Mouse (Mus musculus) small intestine, adult 2 months (tissue): ENCODE measurements around the gene 4930426L09Rik. TPM values are rescaled to one million over a fixed set of nuclear protein-coding genes. Genes with fewer than 3 reads are reported as not detected.

Experiments used
- H3K27ac ChIP-seq: fragments of 200-500 bp; 2 replicates; pipeline ENCODE4 v1.5.1; 2012; ENCODE audit warnings: low read depth, low read length, control low read depth, inconsistent platforms; ENCODE audit not compliant: insufficient read depth
- H3K27me3 ChIP-seq: fragments of 200-500 bp; 2 replicates; pipeline ENCODE4 v1.6.1; 2012; ENCODE audit warnings: mild to moderate bottlenecking, moderate library complexity, low read length, inconsistent platforms; ENCODE audit not compliant: control insufficient read depth, insufficient read depth
- H3K36me3 ChIP-seq: fragments of 200-500 bp; 2 replicates; pipeline ENCODE4 v1.6.1; 2012; ENCODE audit warnings: mild to moderate bottlenecking, low read length, control low read depth, inconsistent platforms; ENCODE audit not compliant: control insufficient read depth, insufficient read depth
- H3K4me1 ChIP-seq: fragments of 200-500 bp; 2 replicates; pipeline ENCODE4 v1.6.1; 2012; ENCODE audit warnings: low read length, inconsistent platforms, mixed read lengths; ENCODE audit not compliant: control insufficient read depth, insufficient read depth, insufficient read length
- H3K4me3 ChIP-seq: fragments of 200-500 bp; 2 replicates; pipeline ENCODE4 v1.5.1; 2012; ENCODE audit warnings: low read depth, mild to moderate bottlenecking, control low read depth, inconsistent platforms, low read length, moderate library complexity
- CTCF ChIP-seq: fragments of 200-500 bp; IDR thresholded peaks from 2 replicates; pipeline ENCODE4 v1.5.1; 2012; ENCODE audit warnings: low read depth, mild to moderate bottlenecking, control low read depth, inconsistent platforms, low read length, moderate library complexity, mixed read lengths; ENCODE audit not compliant: insufficient replicate concordance, insufficient read length; ENCODE audit errors: extremely low read depth
- POLR2A ChIP-seq: fragments of 200-500 bp; IDR thresholded peaks from 2 replicates; pipeline ENCODE4 v1.6.1; 2012; ENCODE audit warnings: low read depth, mild to moderate bottlenecking, control low read depth, inconsistent platforms, low read length, moderate library complexity
- WGBS: fragments of 180-500 bp; shearing (Covaris S2); methylation state at CpG from one replicate; pipeline ENCODE4 v1.1.7; 2018; 5-methylcytosine and 5-hydroxymethylcytosine counted together
- polyA plus RNA-seq: library from polyadenylated mRNA; depleted of rRNA; stranded (reverse); fragments of >200 nt; gene quantifications from 2 replicates; pipeline ENCODE4 v1.2.3, GENCODE M21; 2012

The 4930426L09Rik gene
- polyA plus RNA-seq, 1 experiment, result 0.20 TPM

- TF ChIP-seq CTCF, result no peak
- TF ChIP-seq POLR2A, result no peak
- WGBS, result 78% methylated on average over 13 of the region's 13 CpGs
- H3K27ac ChIP-seq, result no peak overlapping the region
Measured at GRCm38 (mm10) chr2:18963286-18964040, 34.7 kb upstream of the 4930426L09Rik start.

GRCm38 (mm10) chr2:18965108-18965507 is 33.0 kb upstream of the 4930426L09Rik start:
- H3K36me3 ChIP-seq, result no peaks in the 10 kb centered on the region
- 78% methylated on average over 3 of the region's 3 CpGs for WGBS

More at GRCm38 (mm10) chr2:18963286-18964040, 34.7 kb upstream of the 4930426L09Rik start:
- no peaks in the 10 kb centered on the region for H3K27me3 ChIP-seq
- no peaks in the 10 kb centered on the region for H3K4me1 ChIP-seq
- no peak overlapping the region for H3K4me3 ChIP-seq
- H3K36me3 ChIP-seq, result no peaks in the 10 kb centered on the region

GRCm38 (mm10) chr2:18965950-18966349 is 32.2 kb upstream of the 4930426L09Rik start:
- TF ChIP-seq CTCF, result no peak
- no peak for TF ChIP-seq POLR2A
- Histone ChIP-seq H3K27ac (no peak overlapping the region), H3K4me3 (no peak overlapping the region), H3K4me1 (no peaks in the 10 kb centered on the region), H3K36me3 (no peaks in the 10 kb centered on the region), H3K27me3 (no peaks in the 10 kb centered on the region)
- WGBS, result 90% methylated on average over 2 of the region's 2 CpGs

More at GRCm38 (mm10) chr2:18965108-18965507, 33.0 kb upstream of the 4930426L09Rik start:
- no peaks in the 10 kb centered on the region for H3K4me1 ChIP-seq
- no peaks in the 10 kb centered on the region for H3K27me3 ChIP-seq
- no peak overlapping the region for H3K4me3 ChIP-seq
- H3K27ac ChIP-seq, result no peak overlapping the region
- TF ChIP-seq CTCF, result no peak
- no peak for TF ChIP-seq POLR2A

- WGBS, result 81% methylated on average over 5 of the region's 5 CpGs
- Histone ChIP-seq H3K27me3 (no peaks in the 10 kb centered on the region), H3K27ac (no peak overlapping the region), H3K4me3 (no peak overlapping the region), H3K36me3 (no peaks in the 10 kb centered on the region), H3K4me1 (no peaks in the 10 kb centered on the region)
- no peak for TF ChIP-seq CTCF
- no peak for TF ChIP-seq POLR2A
Measured at GRCm38 (mm10) chr2:18966566-18966965, 31.6 kb upstream of the 4930426L09Rik start.

- H3K4me1 ChIP-seq, result no peaks in the 10 kb centered on the region
- TF ChIP-seq POLR2A (no peak), CTCF (no peak)
- no peak overlapping the region for H3K4me3 ChIP-seq
- 78% methylated on average over 5 of the region's 5 CpGs for WGBS
- no peak overlapping the region for H3K27ac ChIP-seq
- no peaks in the 10 kb centered on the region for H3K36me3 ChIP-seq
- H3K27me3 ChIP-seq, result no peaks in the 10 kb centered on the region
Measured at GRCm38 (mm10) chr2:18967451-18968063, 30.6 kb upstream of the 4930426L09Rik start.

- TF ChIP-seq POLR2A (no peak), CTCF (no peak)
- H3K4me1 ChIP-seq, result no peaks in the 10 kb centered on the region
- H3K4me3 ChIP-seq, result no peak overlapping the region
- no peak overlapping the region for H3K27ac ChIP-seq
- WGBS, result 39% methylated on average over 5 of the region's 5 CpGs
- H3K27me3 ChIP-seq, result no peaks in the 10 kb centered on the region
- no peaks in the 10 kb centered on the region for H3K36me3 ChIP-seq
Measured at GRCm38 (mm10) chr2:18969066-18969681, 29.0 kb upstream of the 4930426L09Rik start.

- 79% methylated on average over 2 of the region's 2 CpGs for WGBS
- H3K4me1 ChIP-seq, result no peaks in the 10 kb centered on the region
- no peak for TF ChIP-seq CTCF
- no peak for TF ChIP-seq POLR2A
Measured at GRCm38 (mm10) chr2:18970461-18970860, 27.7 kb upstream of the 4930426L09Rik start.

More at GRCm38 (mm10) chr2:18970461-18970860, 27.7 kb upstream of the 4930426L09Rik start:
- H3K27me3 ChIP-seq, result no peaks in the 10 kb centered on the region
- H3K27ac ChIP-seq, result no peak overlapping the region
- no peaks in the 10 kb centered on the region for H3K36me3 ChIP-seq
- no peak overlapping the region for H3K4me3 ChIP-seq
